ENCODE assay signal across 9 mouse cellular contexts in the genomic region with DNA sequence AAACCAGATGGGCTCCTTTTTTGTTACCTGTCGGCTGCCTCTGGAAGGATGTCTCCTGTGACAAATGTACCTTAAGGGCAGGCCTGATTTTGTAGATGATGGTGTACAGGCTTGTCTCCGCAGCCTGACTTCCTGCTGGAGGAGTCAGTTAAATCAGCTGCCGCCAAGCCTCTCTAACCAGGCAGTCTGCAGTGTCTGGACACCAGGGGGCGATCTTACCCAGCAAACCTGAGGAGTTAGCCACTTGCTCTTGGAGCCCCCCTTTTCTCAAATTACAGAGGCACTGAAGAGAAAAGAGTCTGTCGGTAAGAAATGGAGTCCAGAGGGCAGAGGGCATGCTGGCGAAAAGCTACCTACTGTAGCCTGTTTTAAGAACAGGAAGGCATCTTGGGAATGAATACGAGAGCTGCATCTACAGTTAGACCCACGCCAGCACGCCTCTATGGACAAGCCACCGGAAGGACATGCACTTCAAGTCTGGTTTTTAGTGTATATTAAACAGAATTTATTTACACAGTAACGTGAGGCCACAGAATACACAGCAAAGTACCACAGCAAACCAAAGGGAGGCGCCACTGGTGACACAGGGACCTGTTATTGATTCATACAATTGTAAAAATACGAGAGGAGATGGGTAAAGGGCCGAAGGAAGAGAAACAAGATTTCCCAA. TPM values are rescaled to one million over a fixed set of nuclear protein-coding genes. Genes with fewer than 3 reads are reported as not detected.
A peak's percentile ranks its signal among the peaks of the same experiment; 100 is the strongest.
DNase-seq lines count a peak whose midpoint lies in the region; ATAC-seq and TF ChIP-seq lines count a peak whose summit lies in the region.
"Had no signal": no experiment of that assay in that cellular context is flagged by ENCODE, and none has a peak within 500 bp of the region (broad histone marks: within the 10 kb centered on the region; RNA-seq: fewer than 3 reads in every experiment).

No protein-coding gene starts in this region.

- no peak overlapping the region for H3K27ac ChIP-seq in bone marrow, adult 2 months (ENCODE audit: control insufficient read depth, insufficient read depth, low read depth, low read length, poor library complexity)
- no peak overlapping the region for H3K27ac ChIP-seq in embryonic facial prominence, embryonic 14.5 days (replicated peaks; ENCODE audit: low read depth, low read length)
- H3K27ac ChIP-seq in heart, embryonic 16.5 days (ENCODE audit: low read length): no peak overlapping the region
- H3K27ac ChIP-seq: heart, embryonic 13.5 days had no signal

- peak; percentile 87 for DNase-seq in CD4-positive, CD25-positive, alpha-beta regulatory T cell, adult 2 months (ENCODE audit: low read depth, low spot score)
- peak; percentile 92 for DNase-seq in embryonic facial prominence, embryonic 14.5 days (ENCODE audit: low spot score)
- peak; percentile 87 for DNase-seq in kidney, postnatal 14 days
- DNase-seq in lung, adult 18-20 months: peak; percentile 72 to 78
- DNase-seq in testis, postnatal 10 days (ENCODE audit: low spot score): peak; percentile 92

- TF ChIP-seq POLR2A in bone marrow, adult 2 months (IDR thresholded peaks at IDR 0.05; ENCODE audit: borderline replicate concordance, control insufficient read depth, low read depth, low read length): no peak

- 0 out of 2 replicates have a peak, but pooled peaks cover 5% of the 10 kb centered on the region for H3K36me3 ChIP-seq in embryonic facial prominence, embryonic 14.5 days (ENCODE audit: control insufficient read depth, insufficient read depth, low read length)
- H3K36me3 ChIP-seq in heart, embryonic 16.5 days (ENCODE audit: control insufficient read depth, insufficient read depth): peaks cover 7% of the 10 kb centered on the region

- H3K9me3 ChIP-seq in embryonic facial prominence, embryonic 14.5 days (ENCODE audit: control insufficient read depth, low read length): no peaks in the 10 kb centered on the region
- no peaks in the 10 kb centered on the region for H3K9me3 ChIP-seq in heart, embryonic 16.5 days (replicated peaks; ENCODE audit: control insufficient read depth, low read length)
- H3K9me3 ChIP-seq: heart, embryonic 13.5 days had no signal

- ATAC-seq in embryonic facial prominence, embryonic 14.5 days (ENCODE audit: low read depth): peak; percentile 86
- peak; percentile 55; the same call in 1 of the 2 replicates for ATAC-seq in heart, embryonic 16.5 days (replicated peaks; ENCODE audit: extremely low read depth, insufficient read depth, low FRiP score)
- ATAC-seq in neutrophil, adult 5-6 weeks (ENCODE audit: extremely low read depth, insufficient number of reproducible peaks, low FRiP score, poor library complexity, severe bottlenecking): peak; percentile 70

- H3K4me2 ChIP-seq in embryonic facial prominence, embryonic 14.5 days (ENCODE audit: low read depth, low read length): peak overlapping the region; percentile 29; the same call in 1 of the 2 replicates
- H3K4me2 ChIP-seq in heart, embryonic 16.5 days (ENCODE audit: low read depth, low read length): no peak overlapping the region
- H3K4me2 ChIP-seq: heart, embryonic 13.5 days had no signal

- 0 out of 2 replicates have a peak overlapping the region, but pooled peaks have one; percentile 26 for H3K9ac ChIP-seq in embryonic facial prominence, embryonic 14.5 days (ENCODE audit: low read depth, low read length)
- no peak overlapping the region for H3K9ac ChIP-seq in heart, embryonic 16.5 days (ENCODE audit: low read length)
- H3K9ac ChIP-seq: heart, embryonic 13.5 days had no signal

- 27% methylated on average over 14 of the region's 14 CpGs for WGBS in bone marrow, adult 2 months
- 29% methylated on average over 14 of the region's 14 CpGs for WGBS in embryonic facial prominence, embryonic 14.5 days
- WGBS in heart, embryonic 16.5 days: 44% methylated on average over 14 of the region's 14 CpGs

- no peaks in the 10 kb centered on the region for H3K4me1 ChIP-seq in bone marrow, adult 2 months (ENCODE audit: control insufficient read depth, insufficient read depth, low read length)
- H3K4me1 ChIP-seq in embryonic facial prominence, embryonic 14.5 days (ENCODE audit: control insufficient read depth, insufficient read depth, low read length): no peaks in the 10 kb centered on the region; the same call in 1 of the 2 replicates
- no peaks in the 10 kb centered on the region for H3K4me1 ChIP-seq in heart, embryonic 16.5 days (ENCODE audit: control insufficient read depth, insufficient read depth, low read length)

- no peaks in the 10 kb centered on the region for H3K27me3 ChIP-seq in embryonic facial prominence, embryonic 14.5 days (replicated peaks; ENCODE audit: control insufficient read depth, insufficient read depth, low read length)
- H3K27me3 ChIP-seq in heart, embryonic 16.5 days (ENCODE audit: control insufficient read depth, insufficient read depth, low read length): no peaks in the 10 kb centered on the region
- H3K27me3 ChIP-seq: heart, embryonic 13.5 days had no signal

- peak; percentile 86 for TF ChIP-seq CTCF in bone marrow, adult 2 months (IDR thresholded peaks at IDR 0.05; ENCODE audit: control insufficient read depth, insufficient read depth, low read length)

- H3K4me3 ChIP-seq in bone marrow, adult 2 months (replicated peaks; ENCODE audit: control insufficient read depth, low read depth, low read length): no peak overlapping the region
- H3K4me3 ChIP-seq in embryonic facial prominence, embryonic 14.5 days (ENCODE audit: low read depth, low read length): no peak overlapping the region
- H3K4me3 ChIP-seq in heart, embryonic 16.5 days (ENCODE audit: low read length): no peak overlapping the region
- H3K4me3 ChIP-seq: heart, embryonic 13.5 days had no signal

RNA-seq across cellular contexts. Expression of gene Tspan3, which starts 35.5 kb away (rescaled TPM):
- polyA plus RNA-seq in bone marrow, adult 2 months (2011; ENCODE audit: insufficient read depth, insufficient read length, low replicate concordance, missing spikeins): 3.2 and 9.4 TPM in 2 replicates
- polyA plus RNA-seq in embryonic facial prominence, embryonic 14.5 days (2014; fragmentation: Nextera tagmentation; extraction: Ambion mirVana): 509 and 543 TPM in 2 replicates
- polyA plus RNA-seq in heart, embryonic 16.5 days (2015; fragmentation: Nextera tagmentation; extraction: Ambion mirVana): 457 and 460 TPM in 2 replicates
- total RNA-seq in neutrophil, adult 5-6 weeks (2017): 6.3 and 6.9 TPM in 2 replicates

Comparison
In these comparisons a context has a peak if more than half of its experiments do, and no peak if none do; other contexts are left out.
1. RNA of gene Tspan3, which starts 35.5 kb away (polyA plus RNA-seq): 509 to 543 TPM in embryonic facial prominence, embryonic 14.5 days and 457 to 460 TPM in heart, embryonic 16.5 days; 3.2 to 9.4 TPM in bone marrow, adult 2 months; every median in the first group is over 10 times any median in the second.
2. Peak in every context shown above with its lines, with median percentiles within 50 percentile points of each other: DNase-seq and ATAC-seq.